Mouse (Mus musculus) CD4-positive, CD25-positive, alpha-beta regulatory T cell (primary cell): ENCODE measurements around the gene Dnah2. TPM values are rescaled to one million over a fixed set of nuclear protein-coding genes. Genes with fewer than 3 reads are reported as not detected.

Source experiments
- polyA plus RNA-seq: library from polyadenylated mRNA; unstranded; fragments of 100-300 nt; shearing (Covaris generic); gene quantifications from one replicate; pipeline ENCODE4 v1.2.1, GENCODE M21; 2017

Dnah2 gene
- 0.01 TPM for polyA plus RNA-seq

DNA sequence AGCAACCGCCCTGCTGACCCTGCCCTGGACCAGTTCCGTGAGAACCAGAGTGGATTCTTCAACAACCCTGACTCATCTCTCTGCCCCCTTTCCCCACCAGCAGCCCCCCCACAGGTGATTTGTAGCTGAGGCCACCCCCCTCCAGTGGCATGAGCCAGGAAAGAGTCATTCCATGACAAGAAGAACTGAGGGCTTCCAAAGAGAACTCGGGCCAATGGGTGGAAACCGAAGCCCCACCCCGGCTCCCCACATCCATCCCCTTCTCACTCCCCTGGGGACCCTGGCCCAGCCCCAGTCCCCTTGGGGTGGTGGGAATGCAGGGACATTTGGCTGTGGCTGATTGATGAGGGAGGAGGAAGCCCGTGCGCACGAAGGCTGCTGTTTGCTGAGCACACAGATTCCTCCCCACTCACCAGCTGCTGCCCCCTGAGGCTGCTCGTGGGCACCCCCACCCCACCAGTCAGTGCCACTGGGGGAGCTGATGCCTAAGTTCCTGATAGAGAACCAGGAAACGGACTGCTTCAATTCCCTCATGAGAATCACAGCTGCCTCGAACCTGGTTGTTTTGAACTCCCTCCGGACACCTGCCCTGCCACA, at the start of gene Dnah2:
Gene Dnah2 (minus strand): TSS at position 51 of the 597 bp plus-strand sequence.

DNA sequence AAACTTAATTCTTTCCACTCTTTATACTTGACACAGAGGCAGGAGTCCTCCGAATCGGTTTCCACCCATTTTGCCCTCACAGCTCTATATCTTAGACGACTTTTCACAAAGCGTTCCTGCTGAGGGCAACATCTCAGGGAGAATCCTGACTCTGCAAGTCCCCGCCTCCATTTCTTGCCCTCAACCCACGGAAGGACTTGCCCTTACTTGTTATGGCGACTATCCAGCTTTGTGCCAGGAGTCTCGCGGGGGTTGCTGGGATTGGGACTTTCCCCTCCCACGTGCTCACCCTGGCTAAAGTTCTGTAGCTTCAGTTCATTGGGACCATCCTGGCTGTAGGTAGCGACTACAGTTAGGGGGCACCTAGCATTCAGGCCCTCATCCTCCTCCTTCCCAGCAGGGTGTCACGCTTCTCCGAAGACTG, 31.2 kb upstream of the Dnah2 start, which contains the start of the genes Wrap53 and Trp53:
Gene Wrap53 (minus strand): TSS at position 165 of the 424 bp plus-strand sequence.
Gene Trp53 (plus strand): TSS at position 269 of the 424 bp plus-strand sequence.

DNA sequence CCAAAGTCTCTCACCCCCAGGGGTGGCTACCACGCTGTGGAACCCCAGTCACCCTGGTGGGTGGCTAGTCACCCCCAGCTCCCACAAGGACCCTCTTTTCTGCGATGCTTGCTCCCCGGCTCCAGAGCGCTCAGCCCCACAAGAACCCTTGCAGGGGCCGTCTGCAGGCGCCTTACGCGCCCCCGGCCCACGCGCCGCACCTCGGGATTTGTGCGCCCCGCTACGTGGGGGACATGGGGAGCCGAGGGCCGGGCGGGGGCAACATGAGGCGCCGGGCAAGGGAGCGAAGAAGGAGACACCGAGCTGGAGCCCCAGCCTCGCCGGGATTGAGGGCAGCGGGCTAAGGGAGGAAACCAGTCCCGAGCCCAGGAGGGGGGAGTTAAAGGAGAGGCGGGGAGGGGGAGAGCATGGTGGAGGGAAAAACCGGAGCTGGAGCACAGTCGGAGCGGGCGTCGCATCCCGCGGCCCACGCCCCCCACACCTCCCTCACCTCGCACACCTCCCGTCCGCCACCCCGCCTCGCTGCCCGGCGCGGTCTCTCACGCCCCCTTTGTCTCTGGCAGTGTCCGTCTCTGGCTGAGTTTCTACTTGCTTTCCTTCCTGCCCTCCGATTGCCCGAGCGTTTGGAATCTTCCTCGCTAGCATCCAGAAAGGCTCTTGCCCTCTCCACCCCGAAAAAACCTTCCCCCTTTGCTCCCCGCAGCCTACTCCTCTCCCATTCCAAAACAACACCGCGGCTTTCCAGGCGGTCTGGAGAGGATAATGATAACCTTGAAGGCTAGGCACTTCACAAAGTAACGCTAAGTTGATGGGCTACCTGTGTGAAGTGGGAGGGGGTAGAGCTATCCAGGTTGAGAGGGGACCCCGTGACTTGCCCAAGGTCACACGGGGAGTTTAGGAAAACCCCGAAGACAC, 11.2 kb upstream of the Dnah2 start, which contains the start of gene Efnb3:
Gene Efnb3 (minus strand): TSS at position 355 of the 915 bp plus-strand sequence.

DNA sequence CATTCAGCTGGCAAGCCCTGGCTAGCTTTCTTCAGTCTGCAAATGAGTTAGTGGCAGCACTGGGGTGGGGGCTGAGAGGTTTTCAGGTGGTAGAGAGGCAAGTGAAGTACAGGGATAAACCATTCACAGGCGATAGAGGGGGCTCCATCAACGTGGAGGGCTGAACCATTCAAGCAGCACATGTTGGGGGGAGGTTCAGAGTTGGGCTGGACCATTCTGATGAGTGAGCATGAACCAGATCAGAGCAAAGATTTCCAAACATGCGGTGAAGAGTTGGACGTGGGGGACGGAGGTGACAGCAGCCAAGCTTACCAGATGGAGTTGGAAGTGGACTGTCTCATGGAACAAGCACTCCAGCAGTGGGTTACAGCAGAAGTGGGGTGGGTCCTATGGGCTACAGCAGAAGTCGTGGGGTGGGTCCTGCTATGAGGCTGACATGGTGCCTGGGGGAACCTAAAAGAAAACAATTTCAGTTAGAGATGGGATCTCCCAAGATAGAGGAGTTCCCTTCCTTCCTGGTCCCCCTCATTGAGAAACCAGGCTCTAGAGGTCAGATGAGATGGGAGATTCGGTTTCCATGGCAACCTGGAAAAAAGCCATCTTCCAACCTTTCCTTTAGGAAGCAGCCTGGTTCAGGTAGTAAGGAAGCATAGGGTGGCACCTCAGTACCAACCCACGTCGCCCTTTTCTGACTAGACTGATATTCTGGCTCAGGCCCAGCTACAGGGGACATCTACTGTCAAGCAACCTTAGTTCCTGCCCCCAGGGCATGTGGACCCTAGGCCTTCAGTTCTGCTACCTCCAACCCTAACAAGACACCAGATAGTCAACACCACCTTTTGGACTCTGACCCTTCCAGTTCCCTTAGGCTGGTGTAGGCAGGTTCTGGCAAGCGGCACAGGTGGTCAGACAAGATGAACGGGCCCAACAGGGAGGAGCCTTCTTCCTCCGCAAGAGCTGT, 135.4 kb downstream of the Dnah2 start, which contains the start of gene Kdm6b:
Gene Kdm6b (minus strand): TSS at position 455 of the 961 bp plus-strand sequence.

DNA sequence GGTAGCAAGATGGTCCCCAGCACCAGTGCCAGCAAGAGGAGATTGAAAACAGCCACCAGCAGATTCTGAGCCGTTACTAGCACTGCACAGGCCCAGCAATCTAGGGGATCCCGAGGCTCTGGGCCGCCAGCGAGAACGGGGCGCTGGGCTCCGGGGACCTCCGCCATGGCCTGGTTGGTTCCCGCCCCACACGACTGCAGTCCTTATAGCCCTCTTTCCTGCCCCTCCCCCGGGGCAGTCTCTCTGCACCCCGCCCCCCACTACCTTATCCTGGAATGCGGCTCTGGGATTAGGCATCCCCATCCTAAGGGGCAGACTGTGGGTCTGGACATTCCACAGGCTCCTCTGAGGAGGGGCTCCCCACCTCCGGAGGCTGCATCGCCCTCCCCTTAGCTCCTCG, 150.9 kb downstream of the Dnah2 start, which contains the start of gene Tmem88:
Gene Tmem88 (minus strand): TSS at position 176 of the 400 bp plus-strand sequence.

DNA sequence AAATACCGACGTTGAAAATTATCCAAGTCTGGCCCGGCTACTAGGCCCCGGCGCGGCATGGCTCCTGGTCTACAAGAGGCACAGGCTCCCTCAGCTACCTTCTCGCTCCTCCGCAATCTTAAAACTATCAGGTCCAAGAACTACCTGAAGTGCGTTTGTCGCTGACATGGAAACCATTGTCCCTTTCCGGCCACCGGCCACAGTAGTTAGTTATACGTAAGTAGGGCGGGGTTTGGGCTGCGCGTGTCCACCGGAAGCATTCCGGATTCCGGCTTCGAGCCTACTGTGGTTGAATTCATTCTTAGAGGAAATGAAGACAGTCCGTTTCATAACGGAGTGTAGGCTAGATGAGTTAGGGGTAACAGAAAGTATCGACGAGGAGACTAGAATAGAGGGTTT, 153.7 kb downstream of the Dnah2 start, which contains the start of the genes Naa38 and Cyb5d1:
Gene Naa38 (plus strand): TSS at position 253 of the 399 bp plus-strand sequence.
Gene Cyb5d1 (minus strand): TSS at position 397 of the 399 bp plus-strand sequence.

Other genes with a start within 250 kb of the Dnah2 start
- gene Cntrob, start 225.3 kb downstream of the Dnah2 start, polyA plus RNA-seq: 8.7 TPM
- gene Trappc1, start 225.1 kb downstream of the Dnah2 start, polyA plus RNA-seq: 96.9 TPM
- 1.4 TPM for gene Kcnab3, start 222.9 kb downstream of the Dnah2 start, polyA plus RNA-seq
- 2.4 TPM for gene Rnf227, start 208.6 kb downstream of the Dnah2 start, polyA plus RNA-seq
- 139 TPM for gene Chd3, start 179.7 kb downstream of the Dnah2 start, polyA plus RNA-seq
- 97.6 TPM for gene Naa38, start 153.6 kb downstream of the Dnah2 start, polyA plus RNA-seq
- gene Cyb5d1, start 153.5 kb downstream of the Dnah2 start, polyA plus RNA-seq: 25.4 TPM
- 0.54 TPM for gene Tmem88, start 150.9 kb downstream of the Dnah2 start, polyA plus RNA-seq
- 5.5 TPM for gene Kdm6b, start 135.4 kb downstream of the Dnah2 start, polyA plus RNA-seq
- 0.47 TPM for gene Efnb3, start 11.1 kb upstream of the Dnah2 start, polyA plus RNA-seq
- 25.6 TPM for gene Wrap53, start 31.1 kb upstream of the Dnah2 start, polyA plus RNA-seq
- 239 TPM for gene Trp53, start 31.2 kb upstream of the Dnah2 start, polyA plus RNA-seq
- not detected for gene Atp1b2, start 56.8 kb upstream of the Dnah2 start, polyA plus RNA-seq
- not detected for gene Shbg, start 68.8 kb upstream of the Dnah2 start, polyA plus RNA-seq
- not detected for gene Sat2, start 72.9 kb upstream of the Dnah2 start, polyA plus RNA-seq
- gene Fxr2, start 83.9 kb upstream of the Dnah2 start, polyA plus RNA-seq: 63.2 TPM
- gene Sox15, start 106.2 kb upstream of the Dnah2 start, polyA plus RNA-seq: not detected
- gene Mpdu1, start 113.5 kb upstream of the Dnah2 start, polyA plus RNA-seq: 66.0 TPM
- gene Cd68, start 117.0 kb upstream of the Dnah2 start, polyA plus RNA-seq: 4.3 TPM
- 654 TPM for gene Eif4a1, start 123.3 kb upstream of the Dnah2 start, polyA plus RNA-seq
- 43.8 TPM for gene Senp3, start 133.0 kb upstream of the Dnah2 start, polyA plus RNA-seq
- not detected for gene Tnfsf13, start 136.7 kb upstream of the Dnah2 start, polyA plus RNA-seq
- gene Tnfsf12, start 146.7 kb upstream of the Dnah2 start, polyA plus RNA-seq: not detected
- not detected for gene Tnfsfm13, start 147.0 kb upstream of the Dnah2 start, polyA plus RNA-seq
- gene Polr2a, start 209.5 kb upstream of the Dnah2 start, polyA plus RNA-seq: 50.4 TPM
- gene Slc35g3, start 212.9 kb upstream of the Dnah2 start, polyA plus RNA-seq: 0.12 TPM
- gene Zbtb4, start 216.8 kb upstream of the Dnah2 start, polyA plus RNA-seq: 5.5 TPM
- 3.7 TPM for gene Chrnb1, start 246.8 kb upstream of the Dnah2 start, polyA plus RNA-seq